Mouse (Mus musculus) naive thymus-derived CD4-positive, alpha-beta T cell, adult 2 months (primary cell): ENCODE measurements around the gene 0610037L13Rik.
A peak's percentile ranks its signal among the peaks of the same experiment; 100 is the strongest.

Experiments used
- DNase-seq: peaks from one replicate; pipeline ENCODE4 v3.0.0-alpha.2; 2011; ENCODE audit warnings: low read depth

Gene 0610037L13Rik

GRCm38 (mm10) chr4:107889731-107890432 lies at the start of gene 0610037L13Rik:
Gene 0610037L13Rik, plus strand, starts transcription at chr4:107889813.
- peak; percentile 95 for DNase-seq

- peak; percentile 6 for DNase-seq
Observed at GRCm38 (mm10) chr4:107843687-107844086, 45.9 kb upstream of the 0610037L13Rik start.

GRCm38 (mm10) chr4:107844971-107845370 lies 44.6 kb upstream of the 0610037L13Rik start:
- DNase-seq: peak; percentile 77

- no peak for DNase-seq
Observed at GRCm38 (mm10) chr4:107846795-107847194, 42.8 kb upstream of the 0610037L13Rik start.

GRCm38 (mm10) chr4:107848546-107848945 lies 41.1 kb upstream of the 0610037L13Rik start:
- no peak for DNase-seq

DNA sequence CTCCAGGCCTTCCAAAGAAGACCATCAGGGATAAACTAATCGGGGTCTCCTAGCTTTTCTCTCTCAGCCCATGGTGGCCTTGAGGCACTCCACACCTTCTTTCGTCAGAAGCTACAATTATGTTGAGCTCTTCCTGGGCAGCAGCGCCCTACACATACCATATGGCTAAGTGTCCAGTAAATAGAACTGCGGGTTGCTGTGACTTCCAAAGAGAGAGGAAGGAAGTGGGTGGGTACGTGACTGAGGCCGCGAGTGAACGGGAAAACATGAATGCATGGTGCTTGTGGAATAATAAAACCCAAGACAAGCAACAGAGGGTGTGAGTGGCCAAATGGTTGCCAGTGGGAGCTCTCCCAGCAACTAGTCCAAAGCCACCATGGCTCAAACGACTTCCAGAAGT lies 40.0 kb upstream of the 0610037L13Rik start:
- no peak for DNase-seq

GRCm38 (mm10) chr4:107850091-107850490 lies 39.5 kb upstream of the 0610037L13Rik start:
- DNase-seq: no peak

GRCm38 (mm10) chr4:107853333-107853732 lies 36.3 kb upstream of the 0610037L13Rik start:
- DNase-seq: no peak

GRCm38 (mm10) chr4:107853836-107854235 lies 35.8 kb upstream of the 0610037L13Rik start:
- DNase-seq: no peak

- no peak for DNase-seq
Observed at GRCm38 (mm10) chr4:107856958-107857686, 32.5 kb upstream of the 0610037L13Rik start.

- DNase-seq: no peak
Observed at GRCm38 (mm10) chr4:107858995-107859394, 30.6 kb upstream of the 0610037L13Rik start.

DNA sequence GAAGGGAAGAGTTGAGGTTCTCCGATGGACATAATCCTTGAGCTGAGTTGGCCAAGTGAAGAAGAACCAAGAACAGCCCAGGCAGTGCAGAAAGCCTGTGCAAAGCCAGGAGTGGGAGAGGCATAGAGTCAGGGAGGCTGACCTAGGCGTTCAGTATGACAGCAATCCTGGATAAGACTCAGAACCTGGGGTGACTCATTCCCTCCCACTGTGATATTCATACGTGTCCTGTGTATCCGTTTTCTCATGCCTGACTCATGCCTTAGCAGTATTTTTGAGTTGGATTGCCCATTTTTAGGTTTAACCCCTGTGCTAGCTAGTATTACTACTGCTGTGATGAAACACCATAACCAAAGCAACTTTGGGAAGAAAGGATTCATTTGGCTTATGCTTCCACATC lies 24.7 kb upstream of the 0610037L13Rik start:
- DNase-seq: no peak

GRCm38 (mm10) chr4:107879254-107880050 lies 10.2 kb upstream of the 0610037L13Rik start, which contains the start of gene Magoh:
Gene Magoh, plus strand, starts transcription at chr4:107879755.
- peak; percentile 97 for DNase-seq

- DNase-seq: no peak
Observed at GRCm38 (mm10) chr4:107881631-107882030, 8.0 kb upstream of the 0610037L13Rik start.

- no peak for DNase-seq
Observed at GRCm38 (mm10) chr4:107886371-107886770, 3.2 kb upstream of the 0610037L13Rik start.

DNA sequence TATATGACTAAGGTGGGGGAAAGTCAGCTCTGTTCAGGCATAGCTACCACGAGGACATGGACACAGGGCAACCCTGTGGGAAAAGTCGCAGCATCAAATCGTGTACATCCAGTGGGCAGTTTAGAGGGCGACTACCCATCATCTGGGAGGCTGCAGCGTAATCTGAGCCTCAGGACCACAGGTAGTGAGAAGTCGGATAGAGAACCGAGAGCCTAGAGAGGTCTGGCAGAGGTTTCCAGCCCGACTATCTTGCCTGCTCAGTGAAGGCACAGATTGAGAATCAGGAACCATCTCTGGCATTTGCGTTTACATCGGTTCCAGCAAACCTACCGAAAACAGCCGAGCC lies 255 bp upstream of the 0610037L13Rik start:
- no peak for DNase-seq

- DNase-seq: peak; percentile 50
Observed at GRCm38 (mm10) chr4:107892663-107893062, 3.0 kb downstream of the 0610037L13Rik start.

GRCm38 (mm10) chr4:107899211-107899927 lies 9.8 kb downstream of the 0610037L13Rik start:
- DNase-seq: no peak

DNA sequence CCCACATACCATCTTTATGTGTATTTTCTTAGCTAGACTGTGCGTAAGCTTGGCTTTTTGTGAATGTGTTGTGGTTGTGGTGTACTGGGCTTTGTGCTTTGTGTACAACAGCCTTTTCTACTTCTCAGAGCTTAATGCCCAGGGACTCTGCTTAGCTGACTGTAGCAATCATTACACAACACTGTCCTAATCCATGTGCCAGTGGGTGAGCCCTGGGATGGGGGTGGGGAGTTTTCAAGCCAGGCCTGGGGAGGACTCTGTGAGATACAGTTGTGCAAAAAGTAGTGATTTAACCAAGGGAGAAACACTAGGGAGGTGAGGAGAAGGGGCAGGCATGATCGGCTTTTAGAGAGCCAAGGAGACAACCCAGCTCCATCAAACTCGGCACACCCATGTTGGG lies 10.6 kb downstream of the 0610037L13Rik start:
- DNase-seq: no peak

- no peak for DNase-seq
Observed at GRCm38 (mm10) chr4:107904252-107904651, 14.6 kb downstream of the 0610037L13Rik start.

- no peak for DNase-seq
Observed at GRCm38 (mm10) chr4:107906561-107906960, 16.9 kb downstream of the 0610037L13Rik start.

- DNase-seq: no peak
Observed at GRCm38 (mm10) chr4:107910020-107910419, 20.4 kb downstream of the 0610037L13Rik start.
